Comparison of ENCODE assay signal across 8 mouse cellular contexts in the genomic region with DNA sequence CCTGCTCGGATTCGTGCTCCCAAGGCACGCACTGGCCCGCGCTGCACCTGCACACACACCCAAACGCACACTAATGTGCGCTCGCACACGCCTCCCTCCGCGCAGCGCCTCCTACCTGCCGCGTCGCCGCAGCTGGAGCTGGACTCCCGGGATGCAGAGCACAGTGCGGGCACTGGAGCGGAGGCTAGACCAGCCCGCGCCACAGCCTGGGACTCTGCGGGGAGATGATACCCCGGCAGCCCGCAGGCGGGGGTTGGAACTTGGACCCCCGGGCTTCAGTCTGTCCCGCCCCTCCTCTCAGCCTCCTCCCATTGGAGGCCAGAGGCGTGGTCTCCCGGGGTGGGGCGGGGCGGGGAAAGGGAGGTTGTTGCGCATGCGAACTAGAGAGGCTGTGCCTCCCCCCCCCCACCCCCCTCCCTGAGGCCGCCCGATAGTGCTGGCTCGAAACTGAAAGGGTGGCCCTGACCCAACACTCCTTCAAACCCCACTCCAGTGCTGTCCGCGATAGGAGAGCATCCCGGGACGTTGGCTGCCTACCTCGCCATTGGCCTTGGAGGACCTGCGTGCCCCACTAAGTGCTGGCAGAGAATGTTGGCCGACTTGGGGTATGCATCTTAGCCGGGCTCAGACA. TPM values are rescaled to one million over a fixed set of nuclear protein-coding genes. Genes with fewer than 3 reads are reported as not detected.
DNase-seq lines count a peak whose midpoint lies in the region; ATAC-seq and TF ChIP-seq lines count a peak whose summit lies in the region.

A gene (minus strand): TSS at position 346 of the 631 bp plus-strand sequence.

- WGBS in forebrain, postnatal 0 days = 3% methylated on average over 38 of the region's 44 CpGs
- 1% methylated on average over 43 of the region's 44 CpGs for WGBS in hindbrain, embryonic 12.5 days

- TF ChIP-seq CTCF in forebrain, postnatal 0 days (IDR thresholded peaks at IDR 0.05; ENCODE audit: low read depth) = peak; percentile 75

- no peaks in the 10 kb centered on the region for H3K9me3 ChIP-seq in forebrain, postnatal 0 days (ENCODE audit: low read length)
- no peaks in the 10 kb centered on the region for H3K9me3 ChIP-seq in hindbrain, embryonic 12.5 days (replicated peaks)

- H3K4me3 ChIP-seq in forebrain, postnatal 0 days (ENCODE audit: low read depth, low read length) = peak within 1 kb of the TSS; percentile 73
- peak within 1 kb of the TSS; percentile 77 for H3K4me3 ChIP-seq in hindbrain, embryonic 12.5 days

- peak; percentile 64 for DNase-seq in cerebellum, adult 8-10 months
- peak; percentile 88 for DNase-seq in forebrain, postnatal 0 days
- peak; percentile 48 to 49 for DNase-seq in layer of hippocampus, postnatal 25 days (ENCODE audit: extremely low spot score in 1 of 2, low spot score in 1 of 2)
- DNase-seq in lung, postnatal 14 days = peak; percentile 68
- DNase-seq in right cerebral cortex, adult 18-20 months = peak; percentile 68
- DNase-seq in yolk sac, embryonic 10.5 days (ENCODE audit: low spot score) = peak; percentile 92

- peak within 1 kb of the TSS; percentile 35; the same call in 1 of the 2 replicates for H3K27ac ChIP-seq in forebrain, postnatal 0 days (ENCODE audit: low read depth, low read length)
- H3K27ac ChIP-seq in hindbrain, embryonic 12.5 days = no peak within 1 kb of the TSS

- H3K4me2 ChIP-seq in forebrain, postnatal 0 days (ENCODE audit: low read depth) = peak within 1 kb of the TSS; percentile 71
- peak within 1 kb of the TSS; percentile 77 for H3K4me2 ChIP-seq in hindbrain, embryonic 12.5 days (replicated peaks)

- peak; percentile 86 for ATAC-seq in activated CD4-positive, CD25-positive, alpha-beta regulatory T cell, adult 4 months
- peak; percentile 92 for ATAC-seq in forebrain, postnatal 0 days
- peak; percentile 85 for ATAC-seq in hindbrain, embryonic 12.5 days (ENCODE audit: low FRiP score)

- peaks cover 12% of the 10 kb centered on the region; the same call in 1 of the 2 replicates for H3K4me1 ChIP-seq in forebrain, postnatal 0 days (ENCODE audit: insufficient read depth)
- H3K4me1 ChIP-seq in hindbrain, embryonic 12.5 days = peaks cover 24% of the 10 kb centered on the region

- no peaks in the 10 kb centered on the region for H3K27me3 ChIP-seq in forebrain, postnatal 0 days (ENCODE audit: insufficient read depth, low read length)
- H3K27me3 ChIP-seq in hindbrain, embryonic 12.5 days = peaks cover 37% of the 10 kb centered on the region

- H3K36me3 ChIP-seq in forebrain, postnatal 0 days (ENCODE audit: insufficient read depth) = no peaks in the 10 kb centered on the region
- no peaks in the 10 kb centered on the region for H3K36me3 ChIP-seq in hindbrain, embryonic 12.5 days

- peak within 1 kb of the TSS; percentile 80 for H3K9ac ChIP-seq in forebrain, postnatal 0 days
- peak within 1 kb of the TSS; percentile 69 for H3K9ac ChIP-seq in hindbrain, embryonic 12.5 days

RNA-seq across cellular contexts. Expression of the gene that starts here (rescaled TPM):
- polyA plus RNA-seq in activated CD4-positive, CD25-positive, alpha-beta regulatory T cell, adult 4 months (2017; shearing (Covaris generic)) = 1 to 10 TPM in 1 of 2 experiments, under 1 TPM in 1; 0.79 to 2.1 TPM
- 35.8 and 39.2 TPM in 2 replicates for total RNA-seq in forebrain, postnatal 0 days (2014; rRNA removed)
- polyA plus RNA-seq in forebrain, postnatal 0 days (2015; fragmentation: Nextera tagmentation; extraction: Ambion mirVana) = 21.3 and 22.6 TPM in 2 replicates
- 12.3 and 12.7 TPM in 2 replicates for polyA plus RNA-seq in hindbrain, embryonic 12.5 days (2016; fragmentation: Nextera tagmentation; extraction: Ambion mirVana)
- 10 to 100 TPM; 45.4 to 50.8 TPM for total RNA-seq in layer of hippocampus, postnatal 25 days (2021)
